8 mouse cellular contexts compared by ENCODE assay signal in the genomic region with DNA sequence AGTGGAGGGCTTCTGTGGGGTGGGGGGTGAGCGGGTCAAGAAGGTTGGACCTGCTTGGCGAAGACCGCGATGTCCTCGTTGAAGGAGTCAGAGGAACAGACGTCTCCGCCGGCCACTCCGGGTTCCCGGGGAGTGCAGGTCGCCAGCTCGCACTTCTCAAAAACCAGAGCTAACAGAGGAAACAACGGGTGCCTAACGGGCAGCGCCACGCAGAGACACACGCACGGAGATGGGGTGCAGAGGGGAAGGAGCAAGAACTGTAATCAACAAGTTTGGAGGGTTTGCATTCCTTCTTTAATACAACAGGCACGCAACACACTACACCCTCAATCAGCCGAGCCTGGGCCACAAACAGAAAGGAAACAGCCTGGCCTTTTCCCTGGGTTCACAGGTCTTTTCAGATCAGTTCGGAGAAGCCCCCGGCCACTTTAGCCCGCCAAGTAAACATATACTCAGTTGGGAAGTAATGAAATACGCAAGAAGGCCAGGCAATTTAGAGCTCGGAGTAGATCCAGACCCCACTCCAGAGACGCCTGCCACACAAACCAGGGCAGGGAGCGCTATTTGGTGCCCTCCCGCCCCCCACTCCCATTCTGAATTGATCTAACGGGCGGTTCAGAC. TPM values are rescaled to one million over a fixed set of nuclear protein-coding genes. Genes with fewer than 3 reads are reported as not detected.
DNase-seq lines count a peak whose midpoint lies in the region; ATAC-seq and TF ChIP-seq lines count a peak whose summit lies in the region.

No protein-coding gene starts in this region.

- peak; percentile 13 to 22 for DNase-seq in cerebellum, postnatal 10 days
- no peak for DNase-seq in cerebellum, adult 11-12 months
- peak; percentile 76 for DNase-seq in adipocyte (ENCODE audit: low spot score)
- DNase-seq in layer of hippocampus, postnatal 10 days (ENCODE audit: low spot score in 2 of 2): no peak
- DNase-seq in gastrocnemius, postnatal 25 days: no peak

- TF ChIP-seq CTCF in olfactory bulb, adult 2 months (IDR thresholded peaks at IDR 0.05; ENCODE audit: insufficient read depth, low read depth, low read length): no peak

- 0 out of 2 replicates have a peak, but pooled peaks cover 2% of the 10 kb centered on the region for H3K36me3 ChIP-seq in heart, embryonic 16.5 days (ENCODE audit: control insufficient read depth, insufficient read depth)
- no peaks in the 10 kb centered on the region for H3K36me3 ChIP-seq in limb, embryonic 15.5 days

- H3K4me1 ChIP-seq in heart, embryonic 16.5 days (ENCODE audit: control insufficient read depth, insufficient read depth, low read length): peaks cover 25% of the 10 kb centered on the region
- H3K4me1 ChIP-seq in limb, embryonic 15.5 days: peaks cover 52% of the 10 kb centered on the region
- no peaks in the 10 kb centered on the region for H3K4me1 ChIP-seq in olfactory bulb, adult 2 months (ENCODE audit: control insufficient read depth, insufficient read depth, low read length)

- peak overlapping the region; percentile 76 for H3K4me3 ChIP-seq in heart, embryonic 16.5 days (ENCODE audit: low read length)
- peak overlapping the region; percentile 48 for H3K4me3 ChIP-seq in limb, embryonic 15.5 days
- peak overlapping the region; percentile 72 for H3K4me3 ChIP-seq in olfactory bulb, adult 2 months (ENCODE audit: insufficient read depth, low read depth, low read length)

- no peaks in the 10 kb centered on the region for H3K27me3 ChIP-seq in heart, embryonic 16.5 days (ENCODE audit: control insufficient read depth, insufficient read depth, low read length)
- peaks cover 62% of the 10 kb centered on the region for H3K27me3 ChIP-seq in limb, embryonic 15.5 days

- H3K27ac ChIP-seq in heart, embryonic 16.5 days (ENCODE audit: low read length): peak overlapping the region; percentile 99
- no peak overlapping the region for H3K27ac ChIP-seq in limb, embryonic 15.5 days
- peak overlapping the region; percentile 99 for H3K27ac ChIP-seq in olfactory bulb, adult 2 months (ENCODE audit: insufficient read depth, low read depth, low read length)

- peak overlapping the region; percentile 90 for H3K4me2 ChIP-seq in heart, embryonic 16.5 days (ENCODE audit: low read depth, low read length)
- peak overlapping the region; percentile 82 for H3K4me2 ChIP-seq in limb, embryonic 15.5 days

- no peak for ATAC-seq in heart, embryonic 16.5 days (replicated peaks; ENCODE audit: extremely low read depth, insufficient read depth, low FRiP score)
- ATAC-seq in limb, embryonic 15.5 days (ENCODE audit: insufficient number of reproducible peaks, low FRiP score, low TSS enrichment, low read depth): no peak

- under 1% methylated on average over 30 of the region's 30 CpGs for WGBS in heart, embryonic 16.5 days
- WGBS in limb, embryonic 15.5 days: 3% methylated on average over 30 of the region's 30 CpGs
- whole genome bisulfite sequencing in olfactory bulb, adult 2 months: 1% methylated on average over 30 of the region's 30 CpGs

- H3K9me3 ChIP-seq in heart, embryonic 16.5 days (replicated peaks; ENCODE audit: control insufficient read depth, low read length): no peaks in the 10 kb centered on the region
- H3K9me3 ChIP-seq in limb, embryonic 15.5 days: no peaks in the 10 kb centered on the region

- no peak for TF ChIP-seq POLR2A in olfactory bulb, adult 2 months (IDR thresholded peaks at IDR 0.05; ENCODE audit: insufficient read depth, low read depth, low read length)

- peak overlapping the region; percentile 76 for H3K9ac ChIP-seq in heart, embryonic 16.5 days (ENCODE audit: low read length)
- H3K9ac ChIP-seq in limb, embryonic 15.5 days: peak overlapping the region; percentile 17; the same call in 1 of the 2 replicates

RNA-seq across cellular contexts. Expression of gene Meis2, which starts 4.1 kb away (rescaled TPM):
- 22.1 and 22.6 TPM in 2 replicates for polyA plus RNA-seq in heart, embryonic 16.5 days (2015; fragmentation: Nextera tagmentation; extraction: Ambion mirVana)
- polyA plus RNA-seq in limb, embryonic 15.5 days (2015; fragmentation: Nextera tagmentation; extraction: Ambion mirVana): 13.7 and 17.1 TPM in 2 replicates
- 180 and 356 TPM in 2 replicates for polyA plus RNA-seq in olfactory bulb, adult 2 months (2012; ENCODE audit: insufficient read depth, insufficient read length, low replicate concordance, missing spikeins)
- total RNA-seq in layer of hippocampus, postnatal 10 days (2021): 10 to 100 TPM; 49.6 to 50.6 TPM
- total RNA-seq in gastrocnemius, postnatal 25 days (2021): 1 to 10 TPM; 1.5 to 2.0 TPM

Comparison
In these comparisons a context has a peak if more than half of its experiments do, and no peak if none do; other contexts are left out.
1. DNase-seq: peak in cerebellum, postnatal 10 days (2 of 2) and adipocyte (single experiment); none in cerebellum, adult 11-12 months (single experiment), layer of hippocampus, postnatal 10 days (0 of 2) and gastrocnemius, postnatal 25 days (single experiment).
2. Peak in every context shown above with its lines, with median percentiles within 50 percentile points of each other: H3K4me3 ChIP-seq.